Mouse (Mus musculus) bone marrow macrophage, adult 2 months (primary cell): Measurements from ENCODE around the gene Kdm2b.

Experiments used
- CTCF ChIP-seq: IDR thresholded peaks from 2 replicates; pipeline ENCODE4 v1.5.1; 2012; ENCODE audit warnings: low read depth, mild to moderate bottlenecking, low read length, moderate library complexity
- POLR2A ChIP-seq: IDR thresholded peaks from 2 replicates; pipeline ENCODE4 v1.6.1; 2012; ENCODE audit warnings: mild to moderate bottlenecking, low read depth, low read length, borderline replicate concordance

- TF ChIP-seq POLR2A (no peak), CTCF (no peak)
These were observed 69.1 kb downstream of the Kdm2b start for GRCm38 (mm10) chr5:122920557-122920956.
